Mouse (Mus musculus) midbrain, embryonic 12.5 days (tissue): ENCODE measurements around the gene Lin54. TPM values are rescaled to one million over a fixed set of nuclear protein-coding genes. Genes with fewer than 3 reads are reported as not detected.

Experiments used
- ATAC-seq: fragments of 200-750 bp; cut with Nextera tagmentation; 2 replicates; pipeline ENCODE4 v1.8.0; 2017; ENCODE audit warnings: low read depth, moderate TSS enrichment, moderate library complexity; ENCODE audit not compliant: low FRiP score
- H3K27ac ChIP-seq: fragments of 300-500 bp; sonication (generic); replicated peaks from 2 replicates; pipeline ENCODE4 v1.5.1; 2016; ENCODE audit warnings: mild to moderate bottlenecking
- H3K27me3 ChIP-seq: fragments of 300-500 bp; sonication (generic); 2 replicates; pipeline ENCODE4 v1.6.1; 2016; ENCODE audit warnings: mild to moderate bottlenecking
- H3K36me3 ChIP-seq: fragments of 300-500 bp; sonication (generic); 2 replicates; pipeline ENCODE4 v1.6.1; 2016
- H3K4me1 ChIP-seq: fragments of 300-500 bp; sonication (generic); 2 replicates; pipeline ENCODE4 v1.6.1; 2016
- H3K4me2 ChIP-seq: fragments of 300-500 bp; sonication (generic); replicated peaks from 2 replicates; pipeline ENCODE4 v1.6.1; 2016; ENCODE audit warnings: mild to moderate bottlenecking, moderate library complexity
- H3K4me3 ChIP-seq: fragments of 300-500 bp; sonication (generic); 2 replicates; pipeline ENCODE4 v1.5.1; 2016; ENCODE audit warnings: mild to moderate bottlenecking
- H3K9ac ChIP-seq: fragments of 300-500 bp; sonication (generic); replicated peaks from 2 replicates; pipeline ENCODE4 v1.6.1; 2016; ENCODE audit warnings: mild to moderate bottlenecking, moderate library complexity
- H3K9me3 ChIP-seq: fragments of 300-500 bp; sonication (generic); 2 replicates; pipeline ENCODE4 v1.6.1; 2016; ENCODE audit warnings: mild to moderate bottlenecking
- WGBS: fragments of 180-500 bp; shearing (Covaris S2); methylation state at CpG from one replicate; pipeline ENCODE4 v1.1.7; 2016; 5-methylcytosine and 5-hydroxymethylcytosine counted together
- microRNA-seq: library from miRNA; unstranded; fragments of <30 nt; microRNA quantifications from one replicate; pipeline ENCODE4, GENCODE M21; 2017
- polyA plus RNA-seq: library from polyadenylated mRNA; unstranded; fragments of >200 nt; fragmentation: Nextera tagmentation; extraction: Ambion mirVana; gene quantifications from 2 replicates; pipeline ENCODE4 v1.2.1, GENCODE M21; 2016

Gene Lin54
- polyA plus RNA-seq, 1 experiment from 2014 or later: 15.3 TPM

GRCm38 (mm10) chr5:100415761-100416590, 84.5 kb downstream of the Lin54 start, which contains the start of gene Sec31a:
TSS of gene Sec31a (minus strand) at chr5:100416234.
- no peaks in the 10 kb centered on the region for H3K27me3 ChIP-seq
- peak within 1 kb of the TSS; percentile 84 for H3K9ac ChIP-seq
- H3K36me3 ChIP-seq: peaks cover 30% of the 10 kb centered on the region
- peak within 1 kb of the TSS; percentile 68 for H3K4me2 ChIP-seq
- WGBS: under 1% methylated on average over 77 of the region's 82 CpGs
- peak; percentile 98 for ATAC-seq
- H3K4me3 ChIP-seq: peak within 1 kb of the TSS; percentile 64
- H3K27ac ChIP-seq: peak within 1 kb of the TSS; percentile 90
- no peaks in the 10 kb centered on the region for H3K9me3 ChIP-seq
- H3K4me1 ChIP-seq: peaks cover 13% of the 10 kb centered on the region; the same call in 1 of the 2 replicates

GRCm38 (mm10) chr5:100414474-100415196, 85.8 kb downstream of the Lin54 start:
- ATAC-seq: no peak
- Histone ChIP-seq H3K27ac (no peak overlapping the region), H3K4me1 (peaks cover 13% of the 10 kb centered on the region; the same call in 1 of the 2 replicates), H3K4me3 (peak overlapping the region; percentile 64; the same call in 1 of the 2 replicates), H3K9me3 (no peaks in the 10 kb centered on the region), H3K9ac (peak overlapping the region; percentile 37; the same call in 1 of the 2 replicates), H3K36me3 (peaks cover 19% of the 10 kb centered on the region), H3K27me3 (no peaks in the 10 kb centered on the region), H3K4me2 (peak overlapping the region; percentile 68)
- 79% methylated on average over 11 of the region's 11 CpGs for whole genome bisulfite sequencing

- no peaks in the 10 kb centered on the region for H3K9me3 ChIP-seq
- H3K4me2 ChIP-seq: no peak overlapping the region
- H3K9ac ChIP-seq: no peak overlapping the region
- H3K27ac ChIP-seq: no peak overlapping the region
- 90% methylated on average over 3 of the region's 3 CpGs for WGBS
- H3K36me3 ChIP-seq: 0 out of 2 replicates have a peak, but pooled peaks cover 1% of the 10 kb centered on the region
- no peak overlapping the region for H3K4me3 ChIP-seq
- no peaks in the 10 kb centered on the region for H3K27me3 ChIP-seq
- H3K4me1 ChIP-seq: peaks cover 13% of the 10 kb centered on the region; the same call in 1 of the 2 replicates
- no peak for ATAC-seq
Observed at GRCm38 (mm10) chr5:100412886-100413285, 87.6 kb downstream of the Lin54 start.

- H3K27ac ChIP-seq: no peak overlapping the region
- no peak overlapping the region for H3K9ac ChIP-seq
- H3K27me3 ChIP-seq: no peaks in the 10 kb centered on the region
- peaks cover 13% of the 10 kb centered on the region for H3K36me3 ChIP-seq
- no peak overlapping the region for H3K4me3 ChIP-seq
- H3K4me2 ChIP-seq: no peak overlapping the region
- 92% methylated on average over 5 of the region's 5 CpGs for WGBS
- H3K9me3 ChIP-seq: no peaks in the 10 kb centered on the region
- no peak for ATAC-seq
- peaks cover 6% of the 10 kb centered on the region; the same call in 1 of the 2 replicates for H3K4me1 ChIP-seq
Observed at GRCm38 (mm10) chr5:100410281-100410680, 90.2 kb downstream of the Lin54 start.

- Histone ChIP-seq H3K4me2 (no peak overlapping the region), H3K36me3 (peaks cover 26% of the 10 kb centered on the region), H3K9me3 (no peaks in the 10 kb centered on the region), H3K4me3 (no peak overlapping the region), H3K27ac (no peak overlapping the region), H3K9ac (no peak overlapping the region), H3K4me1 (no peaks in the 10 kb centered on the region), H3K27me3 (no peaks in the 10 kb centered on the region)
- WGBS: 91% methylated on average over 5 of the region's 5 CpGs
- ATAC-seq: no peak
Observed at GRCm38 (mm10) chr5:100408485-100408884, 92.0 kb downstream of the Lin54 start.

GRCm38 (mm10) chr5:100396753-100397152, 103.7 kb downstream of the Lin54 start:
- 98% methylated on average over 3 of the region's 3 CpGs for WGBS
- Histone ChIP-seq H3K9ac (no peak overlapping the region), H3K4me3 (no peak overlapping the region), H3K36me3 (peaks cover 76% of the 10 kb centered on the region), H3K4me2 (no peak overlapping the region), H3K27ac (no peak overlapping the region), H3K27me3 (no peaks in the 10 kb centered on the region), H3K4me1 (no peaks in the 10 kb centered on the region), H3K9me3 (no peaks in the 10 kb centered on the region)
- ATAC-seq: no peak

- no peak overlapping the region for H3K27ac ChIP-seq
- H3K9ac ChIP-seq: no peak overlapping the region
- ATAC-seq: no peak
- H3K4me2 ChIP-seq: no peak overlapping the region
- no peaks in the 10 kb centered on the region for H3K27me3 ChIP-seq
- no peaks in the 10 kb centered on the region for H3K4me1 ChIP-seq
- 91% methylated on average over 3 of the region's 3 CpGs for WGBS
- H3K4me3 ChIP-seq: no peak overlapping the region
- peaks cover 86% of the 10 kb centered on the region for H3K36me3 ChIP-seq
- no peaks in the 10 kb centered on the region for H3K9me3 ChIP-seq
Observed at GRCm38 (mm10) chr5:100393681-100394080, 106.8 kb downstream of the Lin54 start.

GRCm38 (mm10) chr5:100392436-100392955, 107.9 kb downstream of the Lin54 start:
- Histone ChIP-seq H3K9ac (no peak overlapping the region), H3K4me1 (no peaks in the 10 kb centered on the region), H3K27me3 (no peaks in the 10 kb centered on the region), H3K4me3 (no peak overlapping the region), H3K36me3 (peaks cover 81% of the 10 kb centered on the region), H3K9me3 (no peaks in the 10 kb centered on the region), H3K27ac (no peak overlapping the region), H3K4me2 (no peak overlapping the region)
- WGBS: 93% methylated on average over 20 of the region's 20 CpGs
- no peak for ATAC-seq

Small RNA genes within 50 kb of the gene (microRNA-seq; reads per million reads assigned to microRNA genes)
- gene Gm23222: not detected

Other genes starting within 250 kb of the Lin54 start
- gene Sec31a, start 84.4 kb downstream of the Lin54 start, polyA plus RNA-seq: 101 and 108 TPM in 2 replicates
- gene Cops4, start 17.7 kb upstream of the Lin54 start, polyA plus RNA-seq: 191 and 203 TPM in 2 replicates
- 0.76 and 1.2 TPM in 2 replicates for gene Plac8, start 71.6 kb upstream of the Lin54 start, polyA plus RNA-seq
- gene Coq2, start 174.5 kb upstream of the Lin54 start, polyA plus RNA-seq: 47.0 and 48.0 TPM in 2 replicates
- gene Hpse, start 219.1 kb upstream of the Lin54 start, polyA plus RNA-seq: 0.75 and 0.88 TPM in 2 replicates